Mouse (Mus musculus) C2C12 (cell line): Measurements from ENCODE around the gene Rpl36al. TPM values are rescaled to one million over a fixed set of nuclear protein-coding genes. Genes with fewer than 3 reads are reported as not detected.
A peak's percentile ranks its signal among the peaks of the same experiment; 100 is the strongest.

Experiments used
- H3K27me3 ChIP-seq: one replicate; pipeline ENCODE4 v1.6.1; 2011; ENCODE audit not compliant: control insufficient read depth, insufficient read depth, insufficient read length
- H3K36me3 ChIP-seq: one replicate; pipeline ENCODE4 v1.6.1; 2011; ENCODE audit not compliant: control insufficient read depth, insufficient read depth
- H3K4me3 ChIP-seq: one replicate; pipeline ENCODE4 v1.5.1; 2011; ENCODE audit warnings: mild to moderate bottlenecking, control low read depth; ENCODE audit not compliant: poor library complexity, insufficient read depth, severe bottlenecking
- H3K79me2 ChIP-seq: one replicate; pipeline ENCODE4 v1.6.1; 2011; ENCODE audit not compliant: control insufficient read depth, insufficient read depth
- H3K79me3 ChIP-seq: one replicate; pipeline ENCODE4 v1.6.1; 2011; ENCODE audit warnings: low read depth, control low read depth
- H3ac ChIP-seq: one replicate; pipeline ENCODE3; 2011; ENCODE audit warnings: low read depth; ENCODE audit not compliant: control insufficient read depth, insufficient read length
- CEBPB ChIP-seq: IDR thresholded peaks from one replicate; pipeline ENCODE4 v1.6.1; 2011; ENCODE audit warnings: low read depth, mild to moderate bottlenecking, control low read depth, moderate library complexity
- CTCF ChIP-seq: IDR thresholded peaks from one replicate; pipeline ENCODE4 v1.5.1; 2011; ENCODE audit not compliant: control insufficient read depth, insufficient read depth, insufficient read length
- FOSL1 ChIP-seq: IDR thresholded peaks from one replicate; pipeline ENCODE4 v1.8.0; 2011; ENCODE audit warnings: mild to moderate bottlenecking, low read length; ENCODE audit not compliant: poor library complexity, insufficient read depth, severe bottlenecking
- MAX ChIP-seq: IDR thresholded peaks from one replicate; pipeline ENCODE4 v1.6.1; 2011; ENCODE audit warnings: mild to moderate bottlenecking, control low read depth
- MYOD1 ChIP-seq: IDR thresholded peaks from one replicate; pipeline ENCODE4 v1.6.1; 2011; ENCODE audit warnings: low read depth; ENCODE audit not compliant: control insufficient read depth, insufficient read length
- MYOG ChIP-seq: IDR thresholded peaks from one replicate; pipeline ENCODE4 v1.6.1; 2011; ENCODE audit not compliant: control insufficient read depth, insufficient read length; ENCODE audit errors: extremely low read depth
- USF1 ChIP-seq: IDR thresholded peaks from one replicate; pipeline ENCODE4 v1.6.1; 2011; ENCODE audit warnings: low read depth, mild to moderate bottlenecking, control low read depth, moderate library complexity
- polyA plus RNA-seq: library from polyadenylated mRNA; unstranded; fragments of >200 nt; fragmentation: generic; extraction: Trizol; gene quantifications from one replicate; pipeline ENCODE4 v1.2.1, GENCODE M21; 2012; ENCODE audit warnings: missing spikeins

Gene Rpl36al
- polyA plus RNA-seq, 1 experiment = 980 TPM

DNA sequence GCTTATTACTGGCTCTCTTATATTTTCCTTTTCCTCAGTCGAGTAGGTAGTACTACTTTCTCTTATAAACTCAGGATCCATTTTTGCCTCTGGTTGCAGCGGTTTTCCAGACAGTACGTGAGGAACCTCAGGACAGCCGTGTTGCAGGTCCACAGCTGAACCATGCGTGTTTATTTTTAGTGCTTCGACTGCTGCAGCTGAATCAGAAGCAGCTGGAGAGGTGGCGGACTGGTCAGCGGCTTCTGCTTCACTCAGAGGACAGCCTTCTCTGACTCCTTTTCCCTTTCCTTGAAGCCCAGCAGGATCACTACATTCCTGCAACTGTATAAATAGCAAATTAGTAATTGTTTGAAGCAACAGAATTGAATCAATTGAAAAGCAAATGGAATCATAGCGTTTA is 6.2 kb upstream of the Rpl36al start:
- H3K27me3 ChIP-seq = no peaks in the 10 kb centered on the region
- H3K4me3 ChIP-seq = no peak overlapping the region
- peaks cover 78% of the 10 kb centered on the region for H3K79me2 ChIP-seq
- H3K79me3 ChIP-seq = peaks cover 54% of the 10 kb centered on the region
- H3ac ChIP-seq = no peak overlapping the region
- H3K36me3 ChIP-seq = peaks cover 78% of the 10 kb centered on the region
- TF ChIP-seq CTCF (no peak), MYOG (no peak), USF1 (no peak), MYOD1 (no peak), MAX (no peak), FOSL1 (no peak), CEBPB (no peak)

DNA sequence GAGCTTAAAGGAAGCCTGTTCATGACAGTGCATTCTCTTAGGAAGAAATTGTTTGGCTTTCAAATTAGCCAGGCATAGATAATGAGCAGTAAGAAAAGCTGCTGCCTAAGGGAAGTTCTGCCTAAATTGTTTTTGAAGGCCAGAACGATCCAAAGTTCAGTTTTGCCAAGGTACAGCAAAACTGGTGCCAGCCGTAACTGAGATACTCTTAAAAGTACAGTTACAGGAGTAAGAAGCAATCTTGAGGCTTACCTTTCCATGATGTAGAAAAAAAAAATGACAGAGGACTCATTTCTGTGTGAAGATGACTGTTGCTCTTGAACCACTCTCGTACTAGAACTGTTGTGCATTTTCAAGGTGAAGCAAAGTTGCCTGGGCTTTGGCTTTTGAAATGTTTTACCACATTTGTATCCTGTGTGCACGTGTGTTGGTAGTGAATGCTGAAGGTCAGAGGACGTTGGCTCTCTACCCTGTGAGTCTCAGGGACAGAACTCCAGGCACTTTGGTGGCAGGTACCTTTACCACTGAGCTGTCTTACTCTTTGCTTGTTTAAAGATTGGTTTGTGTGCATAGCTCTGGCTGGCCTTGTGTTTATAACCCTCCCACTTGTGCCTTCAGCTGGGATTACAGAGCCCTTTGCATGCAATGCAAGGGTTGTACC is 3.1 kb upstream of the Rpl36al start:
- H3K36me3 ChIP-seq = peaks cover 68% of the 10 kb centered on the region
- TF ChIP-seq USF1 (no peak), CEBPB (no peak), MYOD1 (no peak), FOSL1 (no peak), MYOG (no peak), MAX (no peak), CTCF (no peak)
- H3K79me2 ChIP-seq = peaks cover 82% of the 10 kb centered on the region
- H3K4me3 ChIP-seq = no peak overlapping the region
- peaks cover 42% of the 10 kb centered on the region for H3K79me3 ChIP-seq
- H3K27me3 ChIP-seq = no peaks in the 10 kb centered on the region
- no peak overlapping the region for H3ac ChIP-seq

DNA sequence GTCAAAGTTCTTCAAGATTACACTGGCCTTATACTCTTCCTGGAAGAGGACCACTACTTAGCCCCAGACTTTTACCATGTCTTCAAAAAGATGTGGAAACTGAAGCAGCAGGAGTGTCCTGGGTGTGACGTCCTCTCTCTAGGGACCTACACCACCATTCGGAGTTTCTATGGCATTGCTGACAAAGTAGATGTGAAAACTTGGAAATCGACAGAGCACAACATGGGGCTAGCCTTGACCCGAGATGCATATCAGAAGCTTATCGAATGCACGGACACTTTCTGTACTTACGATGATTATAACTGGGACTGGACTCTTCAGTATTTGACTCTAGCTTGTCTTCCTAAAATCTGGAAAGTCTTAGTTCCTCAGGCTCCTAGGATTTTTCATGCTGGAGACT is 1.5 kb upstream of the Rpl36al start:
- Histone ChIP-seq H3K36me3 (peaks cover 65% of the 10 kb centered on the region), H3ac (no peak overlapping the region), H3K4me3 (peak overlapping the region; percentile 81), H3K27me3 (no peaks in the 10 kb centered on the region), H3K79me2 (peaks cover 82% of the 10 kb centered on the region), H3K79me3 (peaks cover 44% of the 10 kb centered on the region)
- TF ChIP-seq FOSL1 = no peak
- no peak for TF ChIP-seq MYOD1
- TF ChIP-seq CEBPB = no peak
- TF ChIP-seq MAX = no peak
- no peak for TF ChIP-seq USF1
- no peak for TF ChIP-seq CTCF
- TF ChIP-seq MYOG = no peak

DNA sequence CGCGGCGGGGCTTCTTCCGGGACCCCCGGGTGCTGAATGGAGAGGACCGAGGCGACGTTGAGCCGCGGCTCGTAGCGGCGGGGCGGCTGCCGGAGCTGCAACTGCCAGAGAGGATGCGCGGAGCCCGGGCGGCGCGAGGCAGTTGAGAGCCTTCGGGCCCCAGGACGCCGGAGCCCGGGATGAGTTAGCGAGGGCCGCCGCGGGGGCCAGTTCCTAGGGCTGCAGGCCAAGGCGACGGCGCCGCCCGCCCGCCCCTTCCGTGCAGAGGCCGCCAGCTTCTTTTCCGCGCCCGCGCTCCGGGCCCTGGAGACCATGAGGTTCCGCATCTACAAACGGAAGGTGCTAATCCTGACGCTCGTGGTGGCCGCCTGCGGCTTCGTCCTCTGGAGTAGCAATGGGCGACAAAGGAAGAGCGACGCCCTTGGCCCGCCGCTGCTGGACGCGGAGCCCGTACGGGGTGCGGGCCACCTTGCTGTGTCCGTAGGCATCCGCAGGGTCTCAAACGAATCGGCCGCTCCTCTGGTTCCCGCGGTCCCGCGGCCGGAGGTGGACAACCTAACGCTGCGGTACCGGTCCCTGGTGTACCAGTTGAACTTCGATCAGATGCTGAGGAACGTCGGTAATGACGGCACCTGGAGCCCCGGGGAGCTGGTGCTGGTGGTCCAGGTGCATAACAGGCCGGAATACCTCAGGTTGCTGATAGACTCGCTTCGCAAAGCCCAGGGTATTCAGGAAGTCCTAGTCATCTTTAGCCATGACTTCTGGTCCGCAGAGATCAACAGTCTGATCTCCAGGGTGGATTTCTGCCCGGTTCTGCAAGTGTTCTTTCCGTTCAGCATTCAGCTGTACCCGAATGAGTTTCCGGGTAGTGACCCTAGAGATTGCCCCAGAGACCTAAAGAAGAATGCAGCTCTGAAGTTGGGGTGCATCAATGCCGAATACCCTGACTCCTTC is 736 bp upstream of the Rpl36al start:
- Histone ChIP-seq H3K36me3 (peaks cover 57% of the 10 kb centered on the region), H3K79me3 (peaks cover 44% of the 10 kb centered on the region), H3K27me3 (no peaks in the 10 kb centered on the region), H3K79me2 (peaks cover 75% of the 10 kb centered on the region), H3K4me3 (peak overlapping the region; percentile 81), H3ac (peak overlapping the region; percentile 78)
- TF ChIP-seq CEBPB (no peak), MYOG (no peak), MAX (peak; percentile 48), USF1 (no peak)

DNA sequence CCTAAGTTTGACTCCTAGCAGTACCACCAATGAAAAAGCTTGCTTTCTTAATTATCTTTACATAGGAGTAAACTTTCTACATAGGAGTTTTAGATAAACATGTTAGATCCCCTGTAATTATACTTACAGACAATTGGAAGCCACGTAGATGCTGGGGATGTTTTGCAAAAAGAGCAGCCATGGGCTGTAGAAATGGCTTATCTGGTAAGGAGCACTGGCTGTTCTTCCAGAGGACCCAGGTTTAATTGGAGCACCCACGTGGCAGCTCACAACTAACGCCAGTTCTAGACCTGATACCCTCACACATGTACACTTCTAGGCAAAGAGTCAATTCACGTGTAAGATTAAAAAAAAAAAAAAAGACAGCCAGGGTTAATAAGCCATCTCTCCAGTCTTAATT is 2.1 kb downstream of the Rpl36al start:
- peaks cover 30% of the 10 kb centered on the region for H3K79me3 ChIP-seq
- H3K36me3 ChIP-seq = peaks cover 38% of the 10 kb centered on the region
- TF ChIP-seq MYOD1 (no peak), MAX (no peak), MYOG (no peak)

DNA sequence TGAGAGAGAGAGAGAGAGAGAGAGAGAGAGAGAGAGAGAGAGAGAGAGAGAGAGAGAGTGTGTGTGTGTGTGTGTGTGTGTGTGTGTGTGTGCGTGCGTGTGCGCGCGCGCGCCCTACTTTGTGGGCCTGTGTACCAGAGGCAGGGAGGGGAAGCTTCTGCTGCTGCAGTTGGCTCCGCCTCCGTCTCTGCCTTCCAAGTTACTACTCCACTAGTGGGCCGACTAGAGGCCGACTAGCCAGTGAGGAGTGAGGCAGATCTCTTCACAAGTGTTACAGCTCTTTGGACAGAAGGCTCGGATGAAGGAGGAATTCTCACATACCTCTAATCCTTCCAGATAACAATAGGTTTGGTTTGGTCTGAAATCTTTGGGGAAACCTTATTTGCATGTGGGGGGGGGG is 4.5 kb downstream of the Rpl36al start:
- Histone ChIP-seq H3K36me3 (peaks cover 39% of the 10 kb centered on the region), H3K79me2 (peaks cover 24% of the 10 kb centered on the region), H3K4me3 (no peak overlapping the region), H3K27me3 (no peaks in the 10 kb centered on the region), H3ac (no peak overlapping the region), H3K79me3 (peaks cover 9% of the 10 kb centered on the region)
- no peak for TF ChIP-seq CTCF

More for the DNA sequence above, 2.1 kb downstream of the Rpl36al start:
- H3K79me2 ChIP-seq = peaks cover 48% of the 10 kb centered on the region
- no peak overlapping the region for H3ac ChIP-seq
- no peak overlapping the region for H3K4me3 ChIP-seq
- no peaks in the 10 kb centered on the region for H3K27me3 ChIP-seq
